Mouse (Mus musculus) adrenal gland, adult 8-10 months (tissue): ENCODE measurements around the gene 4921539E11Rik. TPM values are rescaled to one million over a fixed set of nuclear protein-coding genes. Genes with fewer than 3 reads are reported as not detected.

Experiments
- DNase-seq: peaks from one replicate; pipeline ENCODE4 v3.0.0; 2022
- total RNA-seq, 4 experiments: library from RNA; stranded (reverse); gene quantifications; 2 replicates each; pipeline ENCODE4 v1.2.4; 2022

The 4921539E11Rik gene
- total RNA-seq, 4 experiments from 2014 or later = not detected

DNA sequence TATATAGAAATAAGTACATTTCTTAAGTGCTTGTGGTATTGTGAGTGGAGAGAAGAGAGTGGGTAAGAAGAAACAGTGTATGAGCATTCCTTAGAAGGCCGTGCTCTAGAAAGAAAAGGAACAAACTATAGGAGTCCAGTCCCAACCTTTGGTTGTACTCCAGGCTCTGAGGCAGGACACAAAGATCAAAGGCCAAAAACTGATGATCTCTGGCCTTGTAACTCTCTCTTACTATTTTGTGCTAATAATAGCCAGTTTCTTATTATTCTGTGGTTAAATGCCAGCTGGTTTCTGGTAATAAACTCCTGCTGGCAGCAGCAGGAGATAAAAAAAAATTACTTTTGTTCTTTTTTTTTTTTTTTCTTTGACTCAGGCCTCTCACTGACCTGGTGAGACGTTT is 58.5 kb downstream of the 4921539E11Rik start:
- no peak for DNase-seq

GRCm38 (mm10) chr4:103222854-103223253 is 67.8 kb downstream of the 4921539E11Rik start:
- no peak for DNase-seq

GRCm38 (mm10) chr4:103221789-103222188 is 68.9 kb downstream of the 4921539E11Rik start:
- DNase-seq = no peak

DNA sequence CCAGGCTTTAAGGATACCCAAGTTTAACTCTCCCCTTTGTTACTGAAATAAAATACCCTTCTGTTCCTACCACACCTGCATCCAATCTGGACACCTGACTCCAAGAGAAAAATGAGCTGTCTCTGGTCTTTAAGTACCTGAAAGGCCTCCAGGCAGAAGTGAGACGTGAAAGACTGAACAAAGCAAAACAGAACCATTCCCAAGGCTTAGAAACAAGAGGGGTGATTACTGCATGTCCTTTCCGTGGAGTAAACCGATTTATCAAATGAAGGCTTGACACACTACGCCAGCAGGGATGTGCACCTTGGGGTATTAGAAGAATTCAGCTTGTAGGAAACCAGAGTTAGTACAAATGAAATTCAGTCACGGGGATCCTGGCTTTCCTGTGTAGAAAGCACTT is 71.7 kb downstream of the 4921539E11Rik start:
- no peak for DNase-seq

DNA sequence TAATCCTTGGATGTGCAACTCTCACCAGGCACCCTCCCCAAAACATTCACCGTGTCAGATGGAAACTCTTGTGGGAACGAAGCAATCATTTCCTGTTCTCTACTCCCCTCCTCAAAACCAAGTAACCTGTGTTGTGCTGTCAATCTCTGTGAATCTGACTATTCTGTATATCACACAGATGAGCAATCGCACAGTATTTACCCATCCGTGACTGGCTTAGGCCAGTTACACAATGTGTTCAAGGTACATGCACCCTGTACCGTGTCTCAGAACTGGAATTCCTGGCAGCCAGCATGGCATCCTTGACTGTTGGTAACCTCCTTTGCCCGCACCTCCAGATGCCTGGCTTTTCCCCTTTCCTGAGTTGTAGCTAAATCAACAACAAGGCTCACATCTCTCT is 74.6 kb downstream of the 4921539E11Rik start:
- DNase-seq = no peak

DNA sequence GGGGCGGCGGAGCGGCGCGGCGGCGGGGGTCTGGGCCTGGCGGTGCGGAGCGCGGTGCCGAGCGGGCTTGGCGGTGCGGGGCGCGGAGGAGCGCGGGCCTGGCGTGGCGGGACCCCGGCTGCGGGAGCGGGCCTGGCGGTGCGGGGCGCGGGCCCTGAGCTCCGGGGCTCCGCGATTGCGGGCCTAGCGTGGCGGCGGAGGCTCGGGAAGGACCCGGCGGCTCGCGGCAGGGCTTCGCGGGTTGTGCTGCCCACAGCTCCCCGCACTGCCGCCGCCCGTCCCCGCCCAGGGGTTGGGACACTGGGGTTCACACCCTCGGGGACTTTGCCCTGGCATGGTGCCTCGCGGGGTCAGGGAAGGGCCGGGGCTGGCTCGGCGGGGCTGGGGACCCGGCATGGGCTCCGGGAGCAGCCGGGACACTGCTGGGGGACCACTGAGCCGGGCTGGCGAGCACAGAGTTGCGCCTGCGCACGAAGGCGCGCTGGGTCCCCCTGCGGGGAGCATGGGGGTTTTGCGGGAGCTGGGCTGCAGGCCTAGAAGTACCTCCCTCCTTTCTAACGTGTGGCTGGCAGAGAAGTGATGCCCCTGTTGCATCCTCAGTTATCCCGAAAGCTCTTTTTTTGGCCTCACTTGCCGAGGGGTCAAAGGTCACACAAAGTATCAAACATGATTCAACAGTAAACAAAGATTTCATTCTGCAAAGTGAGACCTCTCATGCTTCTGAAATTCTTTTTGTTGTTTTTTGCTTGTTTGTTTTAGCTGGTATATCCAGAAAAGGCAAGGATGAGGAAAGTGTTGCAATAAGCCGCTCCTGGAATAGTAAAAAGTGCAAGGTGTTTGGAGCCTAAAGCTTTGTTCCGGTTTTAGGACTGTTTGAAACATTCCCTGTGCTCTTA is 75.5 kb downstream of the 4921539E11Rik start, which contains the start of gene Slc35d1:
TSS of gene Slc35d1 (minus strand) at position 240 of the 896 bp plus-strand sequence.
- DNase-seq = peak; percentile 64

DNA sequence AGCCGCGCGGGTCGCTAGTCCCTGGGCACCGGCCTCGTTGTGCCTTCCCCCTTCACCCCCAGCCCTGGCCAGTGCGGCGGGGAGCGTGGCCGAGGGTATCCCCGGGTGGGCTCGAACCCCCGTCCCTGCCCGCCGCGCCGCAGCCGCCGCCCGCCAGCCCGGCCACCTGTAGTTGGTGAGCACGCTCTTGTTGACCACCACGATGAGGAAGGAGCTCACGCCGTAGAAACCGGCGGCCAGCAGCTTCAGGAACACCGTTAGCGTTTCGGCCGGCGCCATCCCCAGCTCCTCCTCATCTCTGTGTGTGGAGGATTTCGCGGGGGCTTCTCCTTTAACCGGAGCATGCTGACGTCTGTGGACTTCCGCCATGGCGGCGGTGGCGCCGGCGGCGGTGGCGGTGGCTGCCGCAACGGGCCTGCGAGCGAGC is 76.2 kb downstream of the 4921539E11Rik start:
- peak; percentile 52 for DNase-seq

GRCm38 (mm10) chr4:103213859-103214497 is 76.7 kb downstream of the 4921539E11Rik start:
- no peak for DNase-seq

DNA sequence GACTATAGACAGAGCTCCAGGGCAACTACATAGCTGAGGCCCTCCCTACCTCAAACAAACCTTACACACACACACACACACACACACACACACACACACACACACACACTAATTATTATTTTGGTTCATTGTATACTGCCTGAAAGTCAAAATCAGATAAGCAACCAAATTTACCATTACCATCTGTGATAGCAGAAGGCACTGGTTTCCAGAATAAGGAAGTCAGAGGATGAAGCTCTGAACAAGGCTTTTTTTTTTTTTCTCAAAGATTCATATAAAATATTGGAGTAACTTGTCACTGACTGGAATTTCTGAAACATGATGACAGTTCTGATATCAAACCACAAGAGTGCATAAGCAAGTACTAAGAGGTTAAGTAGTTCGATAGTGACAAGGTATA is 82.1 kb downstream of the 4921539E11Rik start:
- no peak for DNase-seq

- no peak for DNase-seq
Measured at GRCm38 (mm10) chr4:103203646-103204045, 87.0 kb downstream of the 4921539E11Rik start.

- no peak for DNase-seq
Measured at GRCm38 (mm10) chr4:103200046-103200445, 90.6 kb downstream of the 4921539E11Rik start.

DNA sequence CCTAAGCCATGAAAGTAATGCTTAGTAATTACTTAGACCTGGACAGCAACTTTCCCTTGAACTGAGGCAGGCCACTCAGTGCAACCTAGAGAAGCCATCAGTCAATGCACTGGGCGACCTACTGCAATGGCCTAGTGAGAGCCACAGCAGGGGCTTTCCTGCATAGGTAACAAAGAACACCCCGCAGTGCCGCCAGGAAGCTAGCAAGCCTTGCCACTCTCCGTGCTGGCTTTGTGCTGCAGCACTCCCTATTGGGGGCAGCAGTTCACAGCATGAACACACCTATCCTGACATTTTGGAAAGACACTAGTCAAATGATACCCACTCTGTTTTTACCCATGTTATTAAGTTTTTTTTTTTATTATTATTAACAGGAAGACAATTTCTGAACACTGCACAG is 91.6 kb downstream of the 4921539E11Rik start:
- DNase-seq = no peak

DNA sequence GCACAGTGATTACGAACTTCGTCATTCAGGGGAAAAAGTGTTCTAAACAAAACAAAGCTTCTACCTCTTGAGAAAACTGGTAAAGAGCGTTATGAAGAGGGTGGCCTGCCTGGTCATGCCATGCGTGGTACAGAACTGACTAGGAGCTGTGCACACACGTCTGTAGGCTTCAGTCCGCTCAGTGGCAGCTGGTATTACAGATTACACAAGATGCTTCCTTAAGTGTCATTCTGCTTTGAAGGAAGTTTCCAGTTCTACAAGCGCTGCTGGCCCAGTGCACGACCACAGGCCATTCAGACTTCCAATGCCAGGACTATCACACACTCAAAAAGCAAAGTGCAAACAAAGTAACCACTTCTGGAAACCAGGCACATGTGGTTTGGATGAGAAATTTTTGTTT is 93.3 kb downstream of the 4921539E11Rik start:
- no peak for DNase-seq

GRCm38 (mm10) chr4:103192421-103192820 is 98.2 kb downstream of the 4921539E11Rik start:
- no peak for DNase-seq

DNA sequence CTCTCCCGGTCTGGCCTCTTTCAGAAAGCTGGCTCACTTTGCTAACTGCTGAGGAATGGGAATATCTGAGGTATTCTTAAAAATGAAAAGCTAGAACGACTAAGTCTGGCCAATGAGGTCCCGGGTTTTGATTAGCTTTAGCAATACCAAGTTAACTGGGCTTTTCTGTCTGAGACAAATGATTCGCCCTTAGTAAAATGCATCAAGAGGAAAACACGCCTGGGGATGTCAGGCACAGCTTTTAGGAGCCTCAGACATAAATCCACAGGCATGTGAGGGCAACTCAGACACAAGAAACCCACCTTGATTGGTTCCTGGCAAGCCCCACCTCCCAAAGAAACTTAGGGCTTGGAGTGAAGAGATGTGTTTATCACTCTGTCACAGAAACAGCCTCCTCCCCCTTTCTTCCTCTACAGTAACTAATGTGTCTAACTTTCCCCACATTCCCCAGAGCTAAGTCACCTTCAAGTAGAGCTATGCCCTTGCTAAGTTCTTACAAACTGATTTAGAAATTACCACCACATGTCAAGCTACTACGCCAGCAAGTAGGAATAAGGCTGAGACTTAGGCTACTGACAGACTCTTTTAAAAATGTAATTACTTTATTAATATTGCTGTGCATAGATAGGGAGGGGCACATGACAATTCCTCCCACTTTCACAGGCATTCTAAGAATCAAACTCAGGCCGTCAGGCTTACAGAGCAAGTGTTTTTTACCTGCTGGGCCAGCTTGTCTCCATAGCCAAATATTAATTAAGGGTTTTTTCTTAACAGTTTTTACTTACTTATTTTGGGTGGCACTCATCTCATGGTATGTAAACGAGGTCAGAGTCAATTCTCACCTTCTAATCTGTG is 101.7 kb downstream of the 4921539E11Rik start:
- no peak for DNase-seq

Other genes starting within 250 kb of the 4921539E11Rik start
- gene Mier1, start 176.5 kb downstream of the 4921539E11Rik start, total RNA-seq = 10 to 100 TPM; 63.1 to 86.2 (median 68.2) TPM
- gene Wdr78, start 176.3 kb downstream of the 4921539E11Rik start, total RNA-seq = 1 to 10 TPM; 6.2 to 8.7 (median 7.8) TPM
- 10 to 100 TPM; 16.6 to 25.4 (median 20.8) TPM for gene Slc35d1, start 75.7 kb downstream of the 4921539E11Rik start, total RNA-seq
- gene Oma1, start 22.9 kb upstream of the 4921539E11Rik start, total RNA-seq = 10 to 100 TPM; 20.8 to 24.5 (median 21.4) TPM